8 mouse cellular contexts compared by ENCODE assay signal in genomic region chr4:53196058-53196771, GRCm38 (mm10). TPM values are rescaled to one million over a fixed set of nuclear protein-coding genes. Genes with fewer than 3 reads are reported as not detected.
DNase-seq lines count a peak whose midpoint lies in the region; ATAC-seq and TF ChIP-seq lines count a peak whose summit lies in the region.

No protein-coding gene starts in this region.

- 15% methylated on average over 24 of the region's 24 CpGs for WGBS in forebrain, embryonic 12.5 days
- 17% methylated on average over 24 of the region's 24 CpGs for WGBS in heart, embryonic 16.5 days
- WGBS in liver, embryonic 13.5 days (ENCODE audit: insufficient replicate concordance), result 21% methylated on average over 24 of the region's 24 CpGs
- 16% methylated on average over 24 of the region's 24 CpGs for WGBS in stomach, embryonic 14.5 days

- H3K4me1 ChIP-seq in CH12.LX (ENCODE audit: control insufficient read depth in 1 of 2, insufficient read depth in 2 of 2), result no peaks in the 10 kb centered on the region
- H3K4me1 ChIP-seq in forebrain, embryonic 12.5 days, result peaks cover 13% of the 10 kb centered on the region
- H3K4me1 ChIP-seq in heart, embryonic 16.5 days (ENCODE audit: control insufficient read depth, insufficient read depth, low read length), result peaks cover 3% of the 10 kb centered on the region
- H3K4me1 ChIP-seq in liver, embryonic 13.5 days (replicated peaks), result peaks cover 8% of the 10 kb centered on the region; the same call in 1 of the 2 replicates
- H3K4me1 ChIP-seq in stomach, embryonic 14.5 days (ENCODE audit: control insufficient read depth, insufficient read depth, low read length), result no peaks in the 10 kb centered on the region

- H3K36me3 ChIP-seq in CH12.LX (replicated peaks in 1 of 2; ENCODE audit: control insufficient read depth in 1 of 2, insufficient read depth in 1 of 2, low read length in 1 of 2), result no peaks in the 10 kb centered on the region
- no peaks in the 10 kb centered on the region for H3K36me3 ChIP-seq in forebrain, embryonic 12.5 days (replicated peaks)
- H3K36me3 ChIP-seq in heart, embryonic 16.5 days (ENCODE audit: control insufficient read depth, insufficient read depth), result no peaks in the 10 kb centered on the region
- H3K36me3 ChIP-seq in liver, embryonic 13.5 days, result no peaks in the 10 kb centered on the region
- H3K36me3 ChIP-seq in stomach, embryonic 14.5 days (ENCODE audit: control insufficient read depth, insufficient read depth, low read length), result no peaks in the 10 kb centered on the region

- TF ChIP-seq RAD21 in CH12.LX (IDR thresholded peaks at IDR 0.05; ENCODE audit: low read depth, low read length), result no peak

- in situ Hi-C loops in CH12.LX (cut with MboI; ENCODE audit: low pct_ligation_motif_present, low pct_unique_long_range_greater_than_20kb, low sequenced_read_pairs), result no loop called here

- no peak for DNase-seq in CH12.LX (ENCODE audit: extremely low read depth)
- peak; percentile 95 for DNase-seq in kidney, postnatal 25 days
- DNase-seq in liver, embryonic 13.5 days, result peak; percentile 67
- peak; percentile 78 to 82 for DNase-seq in natural killer cell, adult 2 months (ENCODE audit: low spot score in 2 of 2)

- no peaks in the 10 kb centered on the region for H3K9me3 ChIP-seq in CH12.LX (replicated peaks; ENCODE audit: low read length)
- no peaks in the 10 kb centered on the region for H3K9me3 ChIP-seq in forebrain, embryonic 12.5 days
- no peaks in the 10 kb centered on the region for H3K9me3 ChIP-seq in heart, embryonic 16.5 days (replicated peaks; ENCODE audit: control insufficient read depth, low read length)
- H3K9me3 ChIP-seq in liver, embryonic 13.5 days (replicated peaks), result no peaks in the 10 kb centered on the region
- no peaks in the 10 kb centered on the region for H3K9me3 ChIP-seq in stomach, embryonic 14.5 days (ENCODE audit: control insufficient read depth, low read depth, low read length)

- no peak for TF ChIP-seq POLR2A in CH12.LX (IDR thresholded peaks at IDR 0.05; ENCODE audit: low read depth, low read length)

- no peak overlapping the region for H3K9ac ChIP-seq in CH12.LX (ENCODE audit: insufficient read depth, low read depth)
- 0 out of 2 replicates have a peak overlapping the region, but pooled peaks have one; percentile 33 for H3K9ac ChIP-seq in forebrain, embryonic 12.5 days
- H3K9ac ChIP-seq in heart, embryonic 16.5 days (ENCODE audit: low read length), result peak overlapping the region; percentile 5; the same call in 1 of the 2 replicates
- H3K9ac ChIP-seq in liver, embryonic 13.5 days, result no peak overlapping the region
- H3K9ac ChIP-seq in stomach, embryonic 14.5 days (replicated peaks; ENCODE audit: low read depth, low read length), result no peak overlapping the region

- no peak for TF ChIP-seq EP300 in CH12.LX (IDR thresholded peaks at IDR 0.05; ENCODE audit: low read length)

- no peaks in the 10 kb centered on the region for H3K79me2 ChIP-seq in CH12.LX (replicated peaks; ENCODE audit: control insufficient read depth, extremely low read depth, insufficient read depth, poor library complexity, severe bottlenecking)

- no peak overlapping the region for H3K27ac ChIP-seq in CH12.LX (ENCODE audit: insufficient read depth, low read depth)
- H3K27ac ChIP-seq in forebrain, embryonic 12.5 days, result no peak overlapping the region
- peak overlapping the region; percentile 13 for H3K27ac ChIP-seq in heart, embryonic 16.5 days (ENCODE audit: low read length)
- H3K27ac ChIP-seq in liver, embryonic 13.5 days, result no peak overlapping the region
- H3K27ac ChIP-seq in stomach, embryonic 14.5 days (ENCODE audit: low read length), result 0 out of 2 replicates have a peak overlapping the region, but pooled peaks have one; percentile 7

- ATAC-seq in cerebellum, adult (ENCODE audit: insufficient number of reproducible peaks, low FRiP score, low TSS enrichment), result peak; percentile 97
- ATAC-seq in forebrain, embryonic 12.5 days (ENCODE audit: low FRiP score), result peak; percentile 98
- ATAC-seq in heart, embryonic 16.5 days (replicated peaks; ENCODE audit: extremely low read depth, insufficient read depth, low FRiP score), result peak; percentile 98
- peak; percentile 91 for ATAC-seq in liver, embryonic 13.5 days (ENCODE audit: low read depth)
- ATAC-seq in stomach, embryonic 14.5 days (ENCODE audit: insufficient number of reproducible peaks, insufficient read depth, low FRiP score, low read depth), result peak; percentile 96; the same call in 1 of the 2 replicates

- no peak overlapping the region for H3K4me3 ChIP-seq in CH12.LX (replicated peaks in 1 of 3; ENCODE audit: low read depth in 2 of 3, low read length in 2 of 3, poor library complexity in 1 of 3)
- peak overlapping the region; percentile 46 for H3K4me3 ChIP-seq in forebrain, embryonic 12.5 days (replicated peaks)
- peak overlapping the region; percentile 54 for H3K4me3 ChIP-seq in heart, embryonic 16.5 days (ENCODE audit: low read length)
- peak overlapping the region; percentile 42 for H3K4me3 ChIP-seq in liver, embryonic 13.5 days (replicated peaks)
- H3K4me3 ChIP-seq in stomach, embryonic 14.5 days (ENCODE audit: low read depth, low read length), result peak overlapping the region; percentile 31

- no peak for TF ChIP-seq CTCF in CH12.LX (conservative IDR thresholded peaks at IDR 0.05 in 1 of 2, IDR thresholded peaks at IDR 0.05 in 1 of 2; ENCODE audit: low read depth in 2 of 2, low read length in 2 of 2)

- no peak overlapping the region for H3K4me2 ChIP-seq in CH12.LX (ENCODE audit: insufficient read depth, low read depth, poor library complexity, severe bottlenecking)
- peak overlapping the region; percentile 52 for H3K4me2 ChIP-seq in forebrain, embryonic 12.5 days
- peak overlapping the region; percentile 62 for H3K4me2 ChIP-seq in heart, embryonic 16.5 days (ENCODE audit: low read depth, low read length)
- peak overlapping the region; percentile 51 for H3K4me2 ChIP-seq in liver, embryonic 13.5 days
- H3K4me2 ChIP-seq in stomach, embryonic 14.5 days (replicated peaks; ENCODE audit: low read depth, low read length), result peak overlapping the region; percentile 32

- dilution Hi-C loops in CH12.LX (cut with MboI; ENCODE audit: extremely low pct_ligation_motif_present, extremely low pct_unique_long_range_greater_than_20kb, low sequenced_read_pairs), result no loop called here

- no peaks in the 10 kb centered on the region for H3K27me3 ChIP-seq in CH12.LX (replicated peaks)
- no peaks in the 10 kb centered on the region for H3K27me3 ChIP-seq in forebrain, embryonic 12.5 days
- H3K27me3 ChIP-seq in heart, embryonic 16.5 days (ENCODE audit: control insufficient read depth, insufficient read depth, low read length), result no peaks in the 10 kb centered on the region
- no peaks in the 10 kb centered on the region for H3K27me3 ChIP-seq in liver, embryonic 13.5 days
- H3K27me3 ChIP-seq in stomach, embryonic 14.5 days (ENCODE audit: control insufficient read depth, insufficient read depth, low read length), result no peaks in the 10 kb centered on the region

TF ChIP-seq in CH12.LX, 34 proteins besides CTCF, POLR2A, EP300 and RAD21:
- TF ChIP-seq MAFK (IDR thresholded peaks at IDR 0.05; ENCODE audit: insufficient replicate concordance, low read length), result no peak
- TF ChIP-seq ZC3H11A (IDR thresholded peaks at IDR 0.05; ENCODE audit: low read depth, low read length), result no peak
- TF ChIP-seq ZMIZ1 (IDR thresholded peaks at IDR 0.05; ENCODE audit: low read depth, low read length), result no peak
- peak; percentile 64 for TF ChIP-seq HCFC1 (IDR thresholded peaks at IDR 0.05; ENCODE audit: low read depth, low read length)
- no peak for TF ChIP-seq CHD2 (IDR thresholded peaks at IDR 0.05; ENCODE audit: low read length)
- TF ChIP-seq MAZ (IDR thresholded peaks at IDR 0.05; ENCODE audit: low read depth, low read length), result no peak

RNA-seq across cellular contexts. Expression of gene Abca1, which starts 36.5 kb away (rescaled TPM):
- total RNA-seq in CH12.LX (2012; rRNA removed) (0.08 and 0.13 TPM in 2 replicates), CH12.LX (2014; rRNA removed) (0.35 and 0.46 TPM in 2 replicates)
- 0.46 and 0.55 TPM in 2 replicates for polyA plus RNA-seq in CH12.LX (2012; ENCODE audit: insufficient read length, low read depth)
- 5.9 and 7.5 TPM in 2 replicates for polyA plus RNA-seq in forebrain, embryonic 12.5 days (2016; fragmentation: Nextera tagmentation; extraction: Ambion mirVana)
- polyA plus RNA-seq in heart, embryonic 16.5 days (2015; fragmentation: Nextera tagmentation; extraction: Ambion mirVana), result 4.1 and 4.5 TPM in 2 replicates
- 6.5 and 8.4 TPM in 2 replicates for polyA plus RNA-seq in liver, embryonic 13.5 days (2015; fragmentation: Nextera tagmentation; extraction: Ambion mirVana)
- polyA plus RNA-seq in stomach, embryonic 14.5 days (2014; fragmentation: Nextera tagmentation; extraction: Ambion mirVana), result 6.8 and 7.7 TPM in 2 replicates

Comparison
In these comparisons a context has a peak if more than half of its experiments do, and no peak if none do; other contexts are left out.
1. H3K27ac ChIP-seq: peak in heart, embryonic 16.5 days (single experiment) and stomach, embryonic 14.5 days (single experiment); none in CH12.LX (single experiment), forebrain, embryonic 12.5 days (single experiment) and liver, embryonic 13.5 days (single experiment).
2. H3K4me3 ChIP-seq: peak in forebrain, embryonic 12.5 days (single experiment), heart, embryonic 16.5 days (single experiment), liver, embryonic 13.5 days (single experiment) and stomach, embryonic 14.5 days (single experiment); none in CH12.LX (0 of 3).
3. H3K9ac ChIP-seq: peak in forebrain, embryonic 12.5 days (single experiment) and heart, embryonic 16.5 days (single experiment); none in CH12.LX (single experiment), liver, embryonic 13.5 days (single experiment) and stomach, embryonic 14.5 days (single experiment).
4. Peak in every context shown above with its lines, with median percentiles within 50 percentile points of each other: ATAC-seq.